Mouse (Mus musculus) T-helper 2 cell (primary cell): Measurements from ENCODE around the gene Gm21627.
"Not testable (repeated sequence)": the region's sequence is repeated elsewhere in the genome, so short reads cannot be mapped to it uniquely, and the experiment has no call there.

Source experiments
- in situ Hi-C: fragments of 300-600 bp; cut with MboI, MseI; formaldehyde crosslinking; loops from one replicate; pipeline ENCODE4 v1.15.1; 2025; ENCODE audit warnings: high pct_unique_total_duplicates

The Gm21627 gene

GRCm38 (mm10) chrY:63228127-63228526 is at the start of gene Gm21627:
Gene Gm21627 (plus strand): TSS chrY:63228427.
- in situ Hi-C loops = not testable (repeated sequence)
